Mouse (Mus musculus) kidney, embryonic 16.5 days (tissue): ENCODE data around the gene Pbx3. TPM values are rescaled to one million over a fixed set of nuclear protein-coding genes. Genes with fewer than 3 reads are reported as not detected.

Experiments used
- ATAC-seq: fragments of 200-750 bp; cut with Nextera tagmentation; 2 replicates; pipeline ENCODE4 v1.8.0; 2017; ENCODE audit warnings: moderate TSS enrichment; ENCODE audit not compliant: low FRiP score, low TSS enrichment
- H3K27ac ChIP-seq: fragments of 300-500 bp; sonication (generic); 2 replicates; pipeline ENCODE4 v1.5.1; 2014; ENCODE audit warnings: low read length
- H3K27me3 ChIP-seq: fragments of 300-500 bp; sonication (generic); 2 replicates; pipeline ENCODE4 v1.6.1; 2014; ENCODE audit warnings: low read length, control low read depth, mixed read lengths; ENCODE audit not compliant: insufficient read depth
- H3K36me3 ChIP-seq: fragments of 300-500 bp; sonication (generic); 2 replicates; pipeline ENCODE4 v1.6.1; 2014; ENCODE audit warnings: low read length, control low read depth, mixed read lengths; ENCODE audit not compliant: insufficient read depth
- H3K4me1 ChIP-seq: fragments of 300-500 bp; sonication (generic); 2 replicates; pipeline ENCODE4 v1.6.1; 2014; ENCODE audit warnings: low read length, control low read depth, mixed read lengths; ENCODE audit not compliant: insufficient read depth
- H3K4me2 ChIP-seq: fragments of 300-500 bp; sonication (generic); replicated peaks from 2 replicates; pipeline ENCODE4 v1.6.1; 2014; ENCODE audit warnings: low read depth, low read length
- H3K4me3 ChIP-seq: fragments of 300-500 bp; sonication (generic); 2 replicates; pipeline ENCODE4 v1.5.1; 2014; ENCODE audit warnings: mild to moderate bottlenecking, low read length
- H3K9ac ChIP-seq: fragments of 300-500 bp; sonication (generic); replicated peaks from 2 replicates; pipeline ENCODE4 v1.6.1; 2014; ENCODE audit warnings: low read length
- H3K9me3 ChIP-seq: fragments of 300-500 bp; sonication (generic); 2 replicates; pipeline ENCODE4 v1.6.1; 2016; ENCODE audit warnings: low read length, control low read depth
- WGBS: fragments of 180-500 bp; shearing (Covaris S2); extraction: QIAGEN DNeasy Blood & Tissue Kit; methylation state at CpG from one replicate; pipeline ENCODE4 v1.1.7; 2014; 5-methylcytosine and 5-hydroxymethylcytosine counted together
- polyA plus RNA-seq: library from polyadenylated mRNA; unstranded; fragments of >200 nt; fragmentation: Nextera tagmentation; extraction: Ambion mirVana; gene quantifications from 2 replicates; pipeline ENCODE4 v1.2.1, GENCODE M21; 2015

The Pbx3 gene
- 22.7 and 24.1 TPM in 2 replicates for polyA plus RNA-seq

DNA sequence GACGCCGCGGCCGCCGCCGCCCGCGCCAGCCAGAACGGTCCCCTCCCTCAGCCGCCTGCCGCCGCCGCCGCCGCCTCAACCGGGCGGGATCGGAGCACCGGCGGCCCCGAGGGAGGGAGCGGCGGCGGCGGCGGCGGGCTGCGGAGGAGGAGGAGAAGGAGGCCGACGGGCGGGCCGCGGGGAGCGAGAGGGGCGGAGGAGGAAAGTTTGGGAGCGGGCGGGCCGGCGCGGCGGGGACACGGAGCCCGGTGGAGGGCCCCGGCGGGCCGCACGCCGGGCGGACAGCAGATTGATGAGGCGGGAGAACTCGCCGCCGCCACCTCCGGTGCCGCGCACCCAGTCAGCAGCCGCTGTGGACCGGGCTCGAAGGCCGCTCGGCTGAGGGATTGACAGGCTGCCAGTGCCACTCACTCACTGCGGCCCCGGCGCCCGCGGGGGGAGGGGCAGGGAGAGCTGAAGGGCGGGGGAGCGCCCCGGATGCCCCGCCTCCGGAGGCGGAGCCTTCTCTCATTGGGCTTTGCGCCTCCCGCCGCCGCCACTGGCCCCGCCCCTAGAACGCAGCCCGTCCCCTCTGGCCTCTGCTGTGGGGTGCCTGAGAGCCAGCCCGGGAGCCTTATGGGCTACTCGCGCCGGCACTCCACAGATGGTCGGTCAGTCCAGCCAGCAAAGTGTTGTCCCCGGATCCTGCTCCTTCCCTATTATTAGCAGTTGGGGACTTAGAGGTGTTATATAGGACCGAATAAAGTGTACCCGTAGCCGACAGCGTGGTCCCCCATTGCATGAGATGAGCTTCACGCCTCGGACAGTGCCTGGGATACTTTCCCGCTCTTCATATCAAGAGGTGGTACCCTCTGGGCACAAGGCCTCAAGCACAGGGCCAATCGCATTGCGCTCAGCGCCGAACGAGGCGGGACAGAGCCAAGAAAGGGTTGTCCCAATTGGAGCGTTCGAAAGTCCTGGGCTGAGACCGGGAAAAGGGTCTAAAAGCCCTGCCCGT lies at the start of gene Pbx3:
Gene Pbx3, minus strand, starts transcription at position 838 of the 997 bp plus-strand sequence.
- no peaks in the 10 kb centered on the region for H3K9me3 ChIP-seq
- H3K4me2 ChIP-seq, result peak within 1 kb of the TSS; percentile 93
- WGBS, result under 1% methylated on average over 72 of the region's 102 CpGs
- H3K27ac ChIP-seq, result peak within 1 kb of the TSS; percentile 98
- ATAC-seq, result peak; percentile 95
- H3K27me3 ChIP-seq, result no peaks in the 10 kb centered on the region
- H3K4me1 ChIP-seq, result peaks cover 18% of the 10 kb centered on the region
- no peaks in the 10 kb centered on the region for H3K36me3 ChIP-seq
- peak within 1 kb of the TSS; percentile 99 for H3K9ac ChIP-seq
- peak within 1 kb of the TSS; percentile 84 for H3K4me3 ChIP-seq

DNA sequence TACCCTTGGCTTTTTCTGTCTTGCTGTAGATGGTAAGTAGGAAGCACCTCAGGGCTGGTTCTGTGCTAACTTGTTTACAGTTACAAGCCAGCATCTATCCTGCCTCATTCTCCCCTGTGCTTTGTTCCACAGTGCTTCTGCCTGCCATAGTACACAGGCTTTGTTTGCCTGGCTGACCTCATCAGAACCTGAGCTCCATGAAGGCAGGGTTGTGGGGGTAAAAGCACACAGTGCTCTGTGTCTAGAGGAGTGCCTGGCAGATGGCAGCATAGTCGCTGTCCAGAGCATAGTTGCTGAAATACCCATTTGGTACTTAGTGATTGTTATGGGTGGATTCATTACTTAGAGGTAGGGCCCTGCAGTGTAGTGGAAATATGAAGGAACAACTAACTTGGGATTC lies 47.3 kb upstream of the Pbx3 start:
- Histone ChIP-seq H3K4me1 (0 out of 2 replicates have a peak, but pooled peaks cover under 1% of the 10 kb centered on the region), H3K4me2 (no peak overlapping the region), H3K4me3 (no peak overlapping the region), H3K9me3 (no peaks in the 10 kb centered on the region), H3K27me3 (no peaks in the 10 kb centered on the region), H3K9ac (no peak overlapping the region), H3K36me3 (no peaks in the 10 kb centered on the region), H3K27ac (no peak overlapping the region)
- ATAC-seq, result no peak
- WGBS, result 44% methylated on average over 1 of the region's 1 CpGs

DNA sequence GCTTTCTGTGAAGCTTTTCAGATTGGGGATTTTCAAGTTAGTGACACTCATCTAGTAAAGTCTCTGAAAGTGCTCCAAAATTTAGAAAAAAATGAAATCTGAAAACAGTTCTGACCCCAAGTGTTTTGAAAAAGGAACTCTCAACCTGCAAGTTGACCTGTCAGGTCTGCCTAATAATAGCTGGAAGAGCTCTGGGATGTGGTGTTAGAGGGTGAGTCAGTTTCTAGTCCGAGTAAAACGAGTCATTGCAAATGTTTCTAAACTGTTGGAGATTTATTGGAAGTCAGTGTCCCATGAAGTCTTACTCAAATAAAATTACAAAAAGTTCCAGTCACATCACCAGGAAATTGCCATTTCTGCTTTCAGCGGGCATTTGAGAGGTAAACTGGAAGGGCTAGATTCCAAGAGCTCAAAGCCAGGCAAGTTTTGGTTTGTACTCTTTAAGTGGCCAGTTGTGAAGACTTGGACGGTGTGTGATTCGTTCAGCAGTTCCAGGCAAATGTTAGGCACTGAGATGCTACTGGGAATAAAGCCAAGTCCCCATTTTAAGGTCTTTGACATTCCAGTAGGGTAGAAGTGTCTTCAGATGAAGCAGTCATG lies 36.9 kb upstream of the Pbx3 start:
- Histone ChIP-seq H3K36me3 (no peaks in the 10 kb centered on the region), H3K4me1 (peaks cover 9% of the 10 kb centered on the region), H3K4me3 (no peak overlapping the region), H3K9me3 (no peaks in the 10 kb centered on the region), H3K9ac (no peak overlapping the region), H3K27me3 (no peaks in the 10 kb centered on the region), H3K4me2 (no peak overlapping the region), H3K27ac (no peak overlapping the region)
- 55% methylated on average over 5 of the region's 5 CpGs for WGBS
- ATAC-seq, result no peak

DNA sequence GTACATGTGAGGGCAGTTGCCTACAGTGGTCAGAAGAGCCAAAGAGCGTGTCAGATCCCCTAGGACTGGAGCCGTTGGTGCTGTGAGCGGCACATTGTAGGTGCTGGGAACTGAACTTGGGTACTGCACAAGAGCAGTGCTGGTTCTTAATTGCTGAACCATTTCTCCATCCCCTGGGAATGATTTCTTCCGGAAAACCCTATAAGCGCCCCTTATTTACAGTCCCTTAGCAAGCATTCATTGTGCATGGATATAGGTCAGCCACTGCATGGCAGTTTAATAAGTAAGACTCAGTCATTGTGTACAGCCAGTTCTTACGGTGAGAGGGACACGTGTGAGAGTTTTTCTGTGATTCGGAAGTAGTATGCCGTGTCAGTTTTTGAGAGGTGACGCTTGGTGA lies 35.4 kb upstream of the Pbx3 start:
- no peak for ATAC-seq
- 92% methylated on average over 10 of the region's 10 CpGs for WGBS
- Histone ChIP-seq H3K4me1 (peaks cover 9% of the 10 kb centered on the region), H3K4me3 (no peak overlapping the region), H3K36me3 (no peaks in the 10 kb centered on the region), H3K9me3 (no peaks in the 10 kb centered on the region), H3K9ac (no peak overlapping the region), H3K4me2 (no peak overlapping the region), H3K27me3 (no peaks in the 10 kb centered on the region), H3K27ac (no peak overlapping the region)

DNA sequence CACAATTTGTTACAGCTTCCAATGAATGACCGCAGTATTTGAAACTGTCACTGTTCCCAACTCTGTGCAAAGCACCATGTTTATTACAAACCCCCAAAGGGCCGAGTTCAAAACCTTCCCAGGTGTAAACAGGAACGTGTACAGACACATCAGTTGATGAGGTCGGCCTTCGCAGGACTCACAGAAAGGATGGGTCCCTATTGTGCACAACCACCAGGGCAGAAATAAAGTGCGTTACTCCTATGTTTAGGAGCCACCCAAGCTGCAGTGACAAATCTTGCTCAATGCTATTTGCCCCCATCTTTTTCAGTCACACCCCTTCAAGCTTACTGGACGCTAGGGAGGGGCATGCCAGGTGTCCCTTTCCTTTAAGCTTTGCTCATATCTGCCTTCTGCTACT lies 34.7 kb upstream of the Pbx3 start:
- Histone ChIP-seq H3K4me3 (peak overlapping the region; percentile 83), H3K27ac (no peak overlapping the region), H3K9me3 (no peaks in the 10 kb centered on the region), H3K4me1 (peaks cover 9% of the 10 kb centered on the region), H3K36me3 (no peaks in the 10 kb centered on the region), H3K27me3 (no peaks in the 10 kb centered on the region), H3K4me2 (peak overlapping the region; percentile 68), H3K9ac (peak overlapping the region; percentile 89; the same call in 1 of the 2 replicates)
- WGBS, result 49% methylated on average over 7 of the region's 7 CpGs
- no peak for ATAC-seq

DNA sequence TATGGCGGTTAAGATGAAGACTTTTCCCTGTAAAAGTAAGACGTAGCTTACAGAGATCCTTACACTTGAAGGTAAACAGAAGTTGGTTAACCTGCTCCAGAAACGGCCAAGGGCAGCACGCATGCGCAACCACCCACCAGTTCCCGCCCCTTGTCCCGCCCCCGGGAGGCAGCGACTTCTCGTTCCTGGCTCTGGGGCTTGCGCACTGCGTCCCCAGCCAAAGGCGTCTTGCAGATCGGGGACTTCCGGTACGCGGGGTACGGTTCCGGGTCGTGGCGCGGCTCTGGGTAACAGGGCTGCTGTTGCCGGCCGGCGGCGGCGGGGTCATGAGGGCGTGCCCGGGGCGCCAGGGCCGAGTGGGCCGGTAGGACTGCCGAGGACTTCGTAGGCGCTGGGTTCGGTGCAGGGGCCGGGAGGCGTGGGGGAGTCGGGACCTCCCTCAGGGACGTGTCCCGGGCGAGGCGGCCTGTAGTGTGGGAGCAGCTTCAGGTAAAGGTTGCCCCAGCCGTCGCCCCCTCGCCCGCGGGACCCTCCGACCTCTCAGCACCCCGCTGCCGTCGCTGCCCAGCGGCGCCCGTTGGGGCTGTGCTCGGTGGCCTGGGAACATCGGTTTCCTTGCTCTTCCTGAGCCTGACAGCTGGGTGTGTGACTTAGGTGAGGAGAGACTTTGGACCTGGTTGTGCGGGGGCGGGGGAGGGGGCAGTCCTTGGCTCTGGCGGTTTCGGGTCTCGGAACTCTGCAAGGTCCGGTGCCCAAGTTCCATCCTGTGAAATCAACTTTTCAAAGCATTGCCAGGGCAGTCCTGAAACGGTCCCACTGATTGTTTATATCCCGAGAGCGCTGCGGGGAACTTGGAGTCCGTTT lies 33.9 kb upstream of the Pbx3 start, which contains the start of gene Mapkap1:
Gene Mapkap1, plus strand, starts transcription at position 171 of the 864 bp plus-strand sequence.
- ATAC-seq, result peak; percentile 99
- Histone ChIP-seq H3K4me1 (peaks cover 9% of the 10 kb centered on the region), H3K27me3 (no peaks in the 10 kb centered on the region), H3K4me3 (peak within 1 kb of the TSS; percentile 83), H3K27ac (peak within 1 kb of the TSS; percentile 57), H3K36me3 (no peaks in the 10 kb centered on the region), H3K9me3 (no peaks in the 10 kb centered on the region), H3K4me2 (peak within 1 kb of the TSS; percentile 68), H3K9ac (peak within 1 kb of the TSS; percentile 89)
- WGBS, result under 1% methylated on average over 67 of the region's 68 CpGs

DNA sequence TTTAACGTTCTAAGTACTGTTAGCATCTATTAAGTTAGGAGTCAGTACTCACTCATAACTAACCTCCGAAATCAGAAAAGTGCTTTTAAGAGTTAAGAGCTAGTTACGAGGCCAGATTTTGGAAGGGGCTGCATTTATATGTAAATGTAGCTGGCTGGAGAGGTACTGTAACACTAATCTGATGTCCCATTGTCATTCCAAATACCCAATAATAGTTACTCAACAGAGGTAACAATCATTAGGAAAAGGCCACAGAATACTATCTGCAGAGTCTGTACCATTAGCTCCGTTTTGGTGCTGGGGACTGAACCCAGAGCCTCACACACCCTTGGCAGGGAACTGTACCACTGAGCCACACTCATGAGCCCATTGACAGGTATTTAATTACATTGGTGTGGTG lies 26.6 kb upstream of the Pbx3 start:
- H3K9me3 ChIP-seq, result no peaks in the 10 kb centered on the region
- no peak overlapping the region for H3K27ac ChIP-seq
- H3K4me3 ChIP-seq, result no peak overlapping the region
- WGBS, result 57% methylated on average over 4 of the region's 4 CpGs
- no peak for ATAC-seq
- H3K4me2 ChIP-seq, result no peak overlapping the region
- H3K9ac ChIP-seq, result no peak overlapping the region
- no peaks in the 10 kb centered on the region for H3K27me3 ChIP-seq
- H3K4me1 ChIP-seq, result no peaks in the 10 kb centered on the region
- H3K36me3 ChIP-seq, result no peaks in the 10 kb centered on the region

DNA sequence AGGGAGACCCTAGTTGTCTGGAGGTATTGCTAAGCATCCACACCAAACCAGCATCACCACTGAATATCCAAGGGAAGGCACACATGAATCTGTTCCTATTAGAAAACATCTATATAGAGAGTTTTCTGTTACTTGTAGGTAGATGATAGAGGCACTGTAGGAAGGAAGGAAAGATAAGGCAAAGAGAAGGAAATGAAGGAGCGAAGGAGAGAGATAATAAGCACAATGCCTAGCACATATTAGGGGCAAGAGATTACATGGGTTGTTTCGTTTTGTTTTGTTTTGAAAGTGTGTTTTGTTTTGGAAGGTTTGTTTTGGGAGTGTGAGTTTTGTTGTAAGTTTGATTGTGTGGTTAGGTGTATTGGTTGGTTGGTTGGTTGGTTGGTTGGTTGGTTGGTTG lies 6.0 kb upstream of the Pbx3 start:
- Histone ChIP-seq H3K27me3 (no peaks in the 10 kb centered on the region), H3K4me1 (no peaks in the 10 kb centered on the region), H3K4me3 (no peak overlapping the region), H3K9me3 (no peaks in the 10 kb centered on the region), H3K36me3 (no peaks in the 10 kb centered on the region), H3K4me2 (no peak overlapping the region), H3K27ac (no peak overlapping the region), H3K9ac (no peak overlapping the region)
- no peak for ATAC-seq
- WGBS, result 93% methylated on average over 2 of the region's 2 CpGs

DNA sequence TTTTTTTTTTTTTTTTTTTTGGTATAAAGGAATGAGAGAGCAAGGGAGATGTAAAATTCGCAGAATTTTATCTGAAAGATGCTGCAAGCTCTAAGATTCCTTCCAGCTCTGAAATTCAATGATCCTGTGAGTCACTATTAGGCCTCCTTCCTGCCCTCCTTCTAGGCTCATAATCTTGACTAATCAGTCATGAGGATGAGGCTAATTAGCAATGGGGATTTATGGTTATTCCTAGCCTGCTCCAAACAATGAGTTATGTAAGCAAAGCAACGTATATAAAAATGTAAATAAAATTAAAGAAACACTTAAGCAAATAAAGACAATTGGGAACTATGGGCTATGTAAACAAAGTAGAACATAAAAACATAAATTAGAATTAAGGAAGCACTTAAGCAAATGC lies 1.4 kb upstream of the Pbx3 start:
- Histone ChIP-seq H3K9ac (no peak overlapping the region), H3K27me3 (no peaks in the 10 kb centered on the region)
- no peak for ATAC-seq

More for the DNA sequence above, 1.4 kb upstream of the Pbx3 start:
- Histone ChIP-seq H3K27ac (no peak overlapping the region), H3K36me3 (no peaks in the 10 kb centered on the region), H3K9me3 (no peaks in the 10 kb centered on the region), H3K4me1 (peaks cover 11% of the 10 kb centered on the region; the same call in 1 of the 2 replicates), H3K4me2 (no peak overlapping the region), H3K4me3 (no peak overlapping the region)
- 56% methylated on average over 2 of the region's 2 CpGs for WGBS
